15 mouse cellular contexts compared by ENCODE assay signal in genomic region chr9:14389050-14389621, GRCm38 (mm10). TPM values are rescaled to one million over a fixed set of nuclear protein-coding genes. Genes with fewer than 3 reads are reported as not detected.
DNase-seq lines count a peak whose midpoint lies in the region; ATAC-seq and TF ChIP-seq lines count a peak whose summit lies in the region.
"Had no signal": no experiment of that assay in that cellular context is flagged by ENCODE, and none has a peak within 500 bp of the region (broad histone marks: within the 10 kb centered on the region; RNA-seq: fewer than 3 reads in every experiment).

No protein-coding gene starts in this region.

- H3K9me3 ChIP-seq in intestine, embryonic 14.5 days (ENCODE audit: control insufficient read depth, low read length) = no peaks in the 10 kb centered on the region
- no peaks in the 10 kb centered on the region for H3K9me3 ChIP-seq in intestine, embryonic 16.5 days (ENCODE audit: control insufficient read depth, low read length)

- H3K9ac ChIP-seq in intestine, embryonic 14.5 days (ENCODE audit: low read length) = no peak overlapping the region
- H3K9ac ChIP-seq in intestine, embryonic 16.5 days (ENCODE audit: low read depth, low read length) = no peak overlapping the region

- no peak overlapping the region for H3K4me2 ChIP-seq in intestine, embryonic 14.5 days (ENCODE audit: low read length)
- no peak overlapping the region for H3K4me2 ChIP-seq in intestine, embryonic 16.5 days (ENCODE audit: low read depth, low read length)
- peak overlapping the region; percentile 10 for H3K4me2 ChIP-seq in myocyte (ENCODE audit: low read depth)

- no peak overlapping the region for H3K4me3 ChIP-seq in intestine, embryonic 14.5 days (ENCODE audit: low read depth, low read length)
- no peak overlapping the region for H3K4me3 ChIP-seq in intestine, embryonic 16.5 days (ENCODE audit: low read length)
- no peak overlapping the region for H3K4me3 ChIP-seq in myocyte

- no peaks in the 10 kb centered on the region for H3K79me2 ChIP-seq in myocyte (ENCODE audit: control insufficient read depth, insufficient read depth)

- no peaks in the 10 kb centered on the region for H3K36me3 ChIP-seq in intestine, embryonic 14.5 days (ENCODE audit: control insufficient read depth, insufficient read depth, low read length)
- no peaks in the 10 kb centered on the region for H3K36me3 ChIP-seq in intestine, embryonic 16.5 days (ENCODE audit: control insufficient read depth, insufficient read depth, low read length)
- no peaks in the 10 kb centered on the region for H3K36me3 ChIP-seq in myocyte (ENCODE audit: control insufficient read depth, insufficient read depth)

- no peak overlapping the region for H3ac ChIP-seq in myocyte (ENCODE audit: control insufficient read depth, insufficient read length)

- no peaks in the 10 kb centered on the region for H3K4me1 ChIP-seq in intestine, embryonic 14.5 days (replicated peaks; ENCODE audit: control insufficient read depth, insufficient read depth, low read length)
- H3K4me1 ChIP-seq in intestine, embryonic 16.5 days (ENCODE audit: control insufficient read depth, insufficient read depth, low read length) = no peaks in the 10 kb centered on the region

- 76% methylated on average over 4 of the region's 4 CpGs for WGBS in intestine, embryonic 14.5 days
- WGBS in intestine, embryonic 16.5 days = 73% methylated on average over 4 of the region's 4 CpGs

- ATAC-seq in intestine, embryonic 14.5 days (replicated peaks; ENCODE audit: low FRiP score, low TSS enrichment, low read depth) = 0 out of 2 replicates have a peak, but pooled peaks have one; percentile 23
- ATAC-seq in intestine, embryonic 16.5 days = no peak
- ATAC-seq: lung, postnatal 0 days had no signal

- no peaks in the 10 kb centered on the region for H3K27me3 ChIP-seq in intestine, embryonic 14.5 days (replicated peaks; ENCODE audit: control insufficient read depth, insufficient read depth, low read length)
- H3K27me3 ChIP-seq in intestine, embryonic 16.5 days (replicated peaks; ENCODE audit: control insufficient read depth, insufficient read depth, low read length) = no peaks in the 10 kb centered on the region
- H3K27me3 ChIP-seq in myocyte (ENCODE audit: control insufficient read depth, insufficient read depth, insufficient read length) = no peaks in the 10 kb centered on the region
- H3K27me3 ChIP-seq: CH12.LX had no signal

- intact Hi-C loops in heart, postnatal 14 days (cut with DNase I) = no loop called here

- no peak for TF ChIP-seq POLR2A in myocyte (IDR thresholded peaks at IDR 0.05; ENCODE audit: insufficient read length, low read depth)

- DNase-seq in intestine, embryonic 14.5 days (ENCODE audit: low spot score) = no peak
- DNase-seq in right cerebral cortex, adult 18-20 months = peak; percentile 30
- DNase-seq in right cerebral cortex, postnatal 36 days (ENCODE audit: low spot score in 2 of 2) = no peak
- peak; percentile 92 for DNase-seq in cerebellum, adult 9-10 months
- DNase-seq in kidney, adult 18-20 months = no peak
- no peak for DNase-seq in heart, postnatal 14 days
- DNase-seq: adrenal gland, postnatal 36 days; gastrocnemius, postnatal 10 days; kidney, adult 8-10 months; liver; right cerebral cortex, postnatal 4 days had no signal

- no peak overlapping the region for H3K27ac ChIP-seq in intestine, embryonic 14.5 days (ENCODE audit: low read depth)
- no peak overlapping the region for H3K27ac ChIP-seq in intestine, embryonic 16.5 days (ENCODE audit: low read length)

TF ChIP-seq in myocyte, 11 proteins besides CTCF, POLR2A, EP300 and RAD21:
- TF ChIP-seq TCF12 (IDR thresholded peaks at IDR 0.05; ENCODE audit: insufficient read depth, poor library complexity, severe bottlenecking) (no peak), MYOD1 (IDR thresholded peaks at IDR 0.05; ENCODE audit: control insufficient read depth in 1 of 3, insufficient read length in 2 of 3, low read depth in 2 of 3) (no peak), MYOG (IDR thresholded peaks at IDR 0.05; ENCODE audit: control insufficient read depth in 1 of 3, insufficient read depth in 1 of 3, insufficient read length in 2 of 3, low read depth in 2 of 3) (no peak), MAX (IDR thresholded peaks at IDR 0.05; ENCODE audit: low read depth) (no peak), TCF3 (IDR thresholded peaks at IDR 0.05; ENCODE audit: insufficient read length, low read depth) (no peak), E2F4 (IDR thresholded peaks at IDR 0.05; ENCODE audit: insufficient read depth) (no peak), USF1 (IDR thresholded peaks at IDR 0.05; ENCODE audit: low read depth) (no peak), REST (IDR thresholded peaks at IDR 0.05; ENCODE audit: insufficient read depth, insufficient read length) (no peak)

RNA-seq across cellular contexts. Expression of gene Endod1, which starts 7.8 kb away (rescaled TPM):
- polyA plus RNA-seq in intestine, embryonic 14.5 days (2014; fragmentation: Nextera tagmentation; extraction: Ambion mirVana) = 26.8 and 30.5 TPM in 2 replicates
- polyA plus RNA-seq in intestine, embryonic 16.5 days (2015; fragmentation: Nextera tagmentation; extraction: Ambion mirVana) = 24.9 and 27.4 TPM in 2 replicates
- polyA plus RNA-seq in myocyte (2012; fragmentation: generic; extraction: Trizol) = 7.0 TPM
- total RNA-seq in heart, postnatal 14 days (2021) = 10 to 100 TPM in 1 of 2 experiments, 1 to 10 TPM in 1; 9.4 to 11.4 TPM

Comparison
In these comparisons a context has a peak if more than half of its experiments do, and no peak if none do; other contexts are left out.
1. DNase-seq: peak in right cerebral cortex, adult 18-20 months (single experiment) and cerebellum, adult 9-10 months (single experiment); none in intestine, embryonic 14.5 days (single experiment), right cerebral cortex, postnatal 36 days (0 of 2), kidney, adult 18-20 months (single experiment) and heart, postnatal 14 days (0 of 2).